Mouse (Mus musculus) CD4-positive, CD25-positive, alpha-beta regulatory T cell, adult 2 months (primary cell): ENCODE data around the gene Dock10.

ENCODE experiments used
- DNase-seq: peaks from one replicate; pipeline ENCODE4 v3.0.0-alpha.2; 2012; ENCODE audit warnings: low read depth, low spot score

Gene Dock10

DNA sequence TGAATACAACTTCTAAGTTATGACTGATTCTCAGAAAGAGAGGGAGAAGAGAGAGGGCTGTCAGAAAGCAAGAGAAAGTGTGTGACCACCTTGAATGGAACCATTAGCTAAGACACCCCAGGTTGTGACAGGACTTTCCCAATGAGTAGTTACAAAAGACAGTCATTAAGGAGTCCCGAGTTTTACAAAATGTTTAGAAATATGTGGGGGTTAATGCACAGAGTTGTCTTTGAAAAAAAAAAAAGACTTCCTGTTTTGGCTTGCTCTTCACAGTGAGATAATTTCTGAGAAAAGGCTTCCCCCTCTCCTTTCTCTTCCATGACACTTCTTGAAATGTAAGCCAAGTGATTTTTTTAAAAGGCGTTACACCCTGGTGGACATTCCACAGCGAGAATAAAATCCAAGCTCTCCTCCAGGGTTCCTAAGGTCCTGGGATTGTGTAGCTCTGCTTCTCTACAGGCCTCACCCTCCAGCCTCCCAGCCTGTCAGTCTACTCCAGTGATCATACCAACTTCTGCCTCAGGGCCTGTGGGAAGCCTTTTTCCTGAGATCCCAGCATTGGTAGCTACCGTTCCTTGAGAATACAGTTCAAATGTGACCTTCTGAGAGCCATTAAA, 144.8 kb downstream of the Dock10 start:
- DNase-seq, result no peak

DNA sequence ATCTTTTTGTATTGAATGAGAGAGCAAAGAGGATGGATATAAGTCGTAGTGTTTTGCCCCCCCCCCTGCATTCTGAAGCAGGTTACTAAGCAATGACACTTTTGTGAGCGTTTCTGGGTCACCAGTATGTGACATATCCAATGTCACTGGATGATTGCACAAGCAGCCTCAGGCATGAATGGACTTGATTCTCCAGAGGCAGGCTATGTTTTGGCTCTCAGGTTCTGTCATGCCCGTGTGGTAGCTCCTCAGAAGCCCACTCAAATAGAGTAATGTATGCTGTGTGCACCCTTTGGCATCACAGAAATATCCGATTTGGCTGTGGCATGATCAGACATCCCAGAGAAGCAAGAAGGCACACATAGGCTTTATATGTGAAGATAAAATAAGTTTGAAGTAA, 150.8 kb downstream of the Dock10 start:
- no peak for DNase-seq

DNA sequence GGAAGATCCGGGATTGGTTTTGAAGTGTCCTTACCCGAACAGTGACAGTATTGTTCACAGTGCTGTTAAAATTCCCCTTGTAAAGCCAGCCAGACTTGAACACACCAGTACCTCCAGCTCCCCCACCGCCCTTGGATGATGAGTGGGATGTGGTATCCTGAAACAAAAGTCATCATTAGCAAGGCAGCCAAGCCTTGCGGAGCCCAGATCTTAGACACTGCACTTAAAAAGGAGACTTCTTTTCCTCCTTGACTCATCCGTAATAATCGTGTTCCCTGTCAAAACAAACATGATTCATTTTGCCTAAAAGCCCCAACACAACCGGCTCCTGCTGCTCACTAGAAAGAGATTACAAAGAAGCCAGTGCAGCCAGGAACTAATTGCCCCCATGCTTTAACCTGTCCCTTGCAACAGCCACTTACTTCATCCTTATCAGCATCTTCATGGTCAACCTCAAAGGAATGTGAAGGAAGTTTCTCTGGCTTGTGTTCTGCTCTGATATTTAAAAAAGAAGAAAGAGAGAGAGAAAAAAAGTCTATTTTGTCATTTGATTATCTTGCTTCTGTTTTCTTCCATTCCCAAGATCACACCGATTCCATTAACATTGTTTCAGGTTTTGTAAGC, 152.1 kb downstream of the Dock10 start:
- DNase-seq, result no peak

DNA sequence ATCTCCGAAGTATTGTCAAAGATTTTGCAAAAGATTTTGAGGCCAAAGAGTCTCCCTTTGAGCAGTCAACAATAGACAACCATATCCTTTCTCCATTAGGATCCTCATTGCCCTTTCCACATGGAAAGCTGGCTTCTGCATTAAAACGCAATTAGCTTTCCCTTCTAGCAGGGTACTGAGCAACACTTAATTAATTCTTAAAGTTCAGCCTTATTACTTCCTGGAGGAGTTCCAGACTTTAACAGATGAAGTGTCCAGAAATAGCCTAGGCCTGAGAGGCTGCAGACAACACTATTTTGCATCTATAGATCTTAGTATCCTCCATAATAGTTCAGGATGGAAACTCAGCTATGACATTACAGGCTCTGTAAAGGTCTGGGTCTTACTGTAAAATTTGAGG, 154.0 kb downstream of the Dock10 start:
- no peak for DNase-seq

DNA sequence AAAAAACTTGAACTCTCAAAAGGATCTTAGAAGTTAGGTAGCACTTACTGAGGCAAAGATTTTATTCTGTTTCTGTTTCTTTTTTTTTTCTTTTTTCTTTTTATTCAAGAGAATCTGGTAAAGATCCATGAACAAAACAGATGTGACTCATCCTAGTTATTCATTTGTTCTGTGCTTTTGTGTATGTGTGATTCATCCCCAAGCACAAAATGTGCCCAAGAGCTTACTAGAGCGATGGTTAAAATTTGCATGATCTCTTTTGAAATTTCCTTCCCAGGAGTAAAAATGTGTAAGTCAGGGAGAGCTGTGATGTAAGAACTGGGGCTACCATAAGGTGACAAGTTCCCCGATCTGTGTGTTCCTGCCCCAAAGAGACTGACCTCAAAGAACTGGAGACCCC, 155.2 kb downstream of the Dock10 start:
- no peak for DNase-seq

DNA sequence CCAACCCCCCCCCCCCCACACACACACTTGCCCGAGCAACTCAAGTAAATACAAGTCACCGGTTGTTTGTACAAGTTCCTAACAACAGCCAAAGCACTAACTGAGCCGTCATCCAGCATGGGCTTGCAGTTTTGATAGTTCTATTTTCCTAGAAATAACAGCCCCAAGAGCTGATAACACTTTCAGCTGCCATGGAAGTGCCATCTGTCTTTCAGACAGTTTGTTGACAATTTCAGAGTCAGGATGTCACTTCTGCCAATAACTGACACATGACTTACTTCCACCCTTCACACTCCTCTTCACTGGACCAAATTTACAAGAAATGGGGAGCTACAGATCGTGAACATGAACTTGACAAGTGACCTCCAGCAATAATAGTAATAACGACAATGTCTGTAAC, 175.0 kb downstream of the Dock10 start:
- DNase-seq, result no peak

DNA sequence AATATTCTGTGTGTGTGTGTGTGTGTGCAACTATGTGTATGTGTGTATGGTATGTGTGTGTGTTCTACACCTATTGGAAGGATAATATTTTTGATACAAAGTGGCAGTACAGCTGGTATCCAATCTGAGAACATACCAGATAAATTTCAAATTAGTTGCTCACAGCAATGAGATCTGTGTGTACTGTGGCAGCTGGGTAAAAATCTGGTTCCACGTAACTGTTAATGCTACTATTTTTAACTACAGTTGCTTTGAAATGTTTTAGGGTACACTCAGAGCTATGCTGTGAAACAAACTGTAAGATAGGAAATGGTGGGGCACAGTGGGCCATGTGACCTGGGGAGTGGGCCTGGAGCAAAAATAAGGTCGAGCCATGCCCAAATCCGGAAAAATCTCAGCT, 176.1 kb downstream of the Dock10 start:
- no peak for DNase-seq

DNA sequence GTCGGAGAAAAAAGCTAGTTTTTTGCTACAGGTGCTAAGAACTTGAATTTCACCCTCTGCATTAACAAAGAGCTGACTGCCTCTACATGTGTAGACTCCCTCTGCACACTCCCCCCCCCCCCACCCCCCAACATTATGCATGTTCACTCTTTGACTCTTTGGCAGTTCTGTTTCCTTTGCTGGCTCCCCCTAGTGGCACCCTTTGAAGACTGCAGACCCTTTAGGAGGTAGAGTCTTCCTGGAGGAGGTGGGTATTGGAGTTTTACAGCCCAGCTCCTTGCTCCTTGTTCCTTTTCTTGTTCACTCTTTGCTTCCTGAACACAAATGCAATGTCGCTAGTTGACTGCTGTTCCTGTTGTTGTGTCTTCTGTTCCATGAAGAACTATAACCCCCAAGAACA, 181.4 kb downstream of the Dock10 start:
- peak; percentile 73 for DNase-seq

DNA sequence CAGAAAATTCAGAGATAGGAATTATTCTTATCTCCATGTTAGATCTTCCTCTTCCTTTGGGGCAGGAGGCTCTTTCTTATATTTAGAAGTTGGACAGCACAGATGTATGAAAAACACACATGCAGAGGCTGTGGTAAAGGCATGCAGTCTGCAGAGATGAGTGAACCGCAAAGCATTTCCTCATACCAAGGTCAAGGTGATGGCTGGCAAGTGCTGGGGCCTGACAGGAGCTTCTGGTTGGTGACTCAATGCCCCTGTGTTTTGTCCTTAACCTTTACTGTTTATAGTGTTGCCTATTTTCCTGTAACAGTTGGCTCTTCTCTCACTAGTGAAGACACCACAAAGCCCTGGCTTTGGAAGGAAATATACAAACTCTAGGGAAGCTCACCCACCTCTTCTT, 201.9 kb downstream of the Dock10 start:
- DNase-seq, result no peak

DNA sequence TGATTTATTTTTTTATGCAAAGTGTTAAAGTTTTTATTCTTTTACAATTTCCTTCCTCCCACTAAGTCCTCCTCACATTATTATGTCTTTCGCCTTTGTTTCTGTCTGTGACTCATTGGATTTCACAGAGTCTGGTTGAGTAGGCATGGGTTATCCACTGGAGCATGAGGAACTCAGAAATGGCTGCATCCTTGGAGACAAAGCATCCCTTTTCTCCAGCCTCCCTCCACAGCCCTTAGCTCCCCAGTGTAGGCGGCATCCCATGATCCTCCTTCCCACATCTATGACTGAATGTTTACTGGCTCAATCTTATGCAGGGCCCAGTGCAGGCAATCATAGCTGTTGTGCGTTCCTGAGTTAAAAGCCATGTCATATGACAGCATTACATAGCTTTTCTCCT, 216.8 kb downstream of the Dock10 start:
- no peak for DNase-seq

DNA sequence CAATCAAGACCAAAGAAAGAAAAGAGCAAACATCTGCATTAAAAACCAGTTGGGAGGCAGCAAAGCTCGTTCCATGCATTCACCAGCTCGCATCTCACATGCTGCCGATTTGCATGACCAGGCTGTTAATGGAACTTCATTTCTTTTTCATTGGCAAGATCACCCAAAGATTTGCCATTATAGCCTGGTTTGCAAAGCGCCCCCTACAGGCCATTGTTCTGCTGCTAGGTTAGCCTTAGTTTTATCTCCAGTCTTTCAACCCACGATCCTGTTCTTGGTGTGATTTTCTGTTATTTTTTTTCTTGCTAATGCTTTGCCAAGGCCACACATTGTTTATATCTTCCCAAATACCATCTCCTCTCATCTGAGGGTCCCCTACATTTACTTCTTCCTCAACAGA, 236.1 kb downstream of the Dock10 start:
- DNase-seq, result peak; percentile 64

DNA sequence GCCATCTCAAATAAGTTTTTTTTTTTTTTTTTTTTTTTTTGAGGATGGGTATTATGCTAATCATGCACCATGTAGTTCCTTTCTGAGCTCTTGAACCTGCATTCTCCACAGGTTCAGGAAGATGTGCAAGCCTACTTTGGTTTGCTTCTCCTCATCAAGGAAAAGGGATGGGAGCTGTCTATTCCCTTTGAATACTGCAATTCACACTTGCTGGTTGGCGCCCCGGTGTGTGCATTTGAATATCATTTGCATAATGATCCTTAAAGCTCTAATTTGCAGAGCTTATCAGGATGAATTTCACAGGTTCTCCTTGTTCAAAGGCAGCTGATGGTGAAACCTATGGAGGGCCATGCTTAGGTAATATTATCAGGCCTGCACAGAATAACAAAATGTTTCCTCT, 237.9 kb downstream of the Dock10 start:
- DNase-seq, result no peak

DNA sequence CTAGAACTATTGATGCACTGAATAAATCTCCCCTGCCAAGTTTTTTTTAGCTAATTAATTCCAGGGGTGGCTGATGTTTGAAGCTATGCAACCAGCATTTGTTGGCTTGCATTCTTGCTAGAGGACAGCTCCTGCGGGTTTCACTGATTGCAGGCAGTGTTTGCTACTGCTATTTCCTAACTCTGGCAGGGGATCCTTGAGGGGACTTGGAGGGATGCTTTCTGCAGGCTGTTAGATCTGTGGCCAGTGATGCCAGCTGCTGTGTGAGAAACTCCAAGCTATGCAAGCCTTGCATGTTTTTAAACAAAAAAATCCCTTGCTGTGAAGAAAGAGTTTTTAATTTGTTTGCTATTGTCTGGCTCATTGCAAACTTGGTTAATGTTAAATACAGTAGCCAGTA, 238.4 kb downstream of the Dock10 start:
- no peak for DNase-seq

DNA sequence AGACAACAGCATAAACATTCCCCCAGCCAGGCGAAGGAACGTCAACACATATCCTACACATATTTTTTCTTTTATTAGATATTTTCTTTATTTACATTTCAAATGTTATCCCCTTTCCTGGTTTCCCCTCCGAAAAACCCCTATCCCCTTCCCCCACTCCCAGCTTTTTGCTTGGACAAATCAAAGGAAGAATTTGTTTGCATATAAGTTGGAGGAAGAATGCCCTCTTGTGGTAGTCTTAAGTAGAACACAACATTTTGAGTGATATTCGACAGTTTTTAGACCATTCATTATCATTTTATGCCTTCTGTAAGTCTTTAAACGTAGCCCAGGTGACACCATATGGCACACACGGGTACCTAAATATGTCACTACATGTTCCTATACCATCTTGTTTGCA, 242.5 kb downstream of the Dock10 start:
- peak; percentile 46 for DNase-seq

DNA sequence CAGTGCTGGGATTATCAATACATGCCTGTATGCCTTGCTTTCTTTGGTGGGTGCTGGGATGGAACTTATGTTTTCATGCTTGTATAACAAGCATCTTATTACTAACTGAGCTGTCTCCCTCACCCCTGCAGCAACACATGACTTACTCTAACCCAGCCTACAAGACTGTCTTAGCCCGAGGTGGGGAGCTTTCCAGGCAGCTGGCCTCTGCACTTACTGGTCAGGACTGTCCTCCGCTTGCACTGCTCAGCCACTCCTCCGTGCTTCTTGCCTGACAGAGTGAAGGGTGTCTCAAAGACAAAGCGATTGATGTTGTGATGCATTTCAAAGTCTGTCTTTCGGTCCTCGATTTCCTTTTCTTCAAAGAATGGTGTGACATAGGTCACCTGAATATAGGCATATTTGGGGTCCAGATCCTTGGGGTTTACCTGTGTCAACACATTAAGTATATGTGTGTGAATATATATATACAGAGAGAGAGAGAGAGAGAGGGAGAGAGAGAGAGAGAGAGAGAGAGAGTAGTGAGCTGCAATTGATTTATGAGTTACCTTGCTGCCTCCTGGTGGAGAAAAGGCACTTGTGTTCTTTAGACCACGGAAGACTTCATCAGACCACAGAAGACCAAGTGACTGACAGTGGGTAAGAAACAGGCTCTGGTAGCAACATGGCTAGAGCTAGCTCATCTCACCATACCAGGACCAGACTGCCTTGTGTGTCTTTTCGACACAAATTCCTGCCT, 245.9 kb downstream of the Dock10 start:
- peak; percentile 56 for DNase-seq

DNA sequence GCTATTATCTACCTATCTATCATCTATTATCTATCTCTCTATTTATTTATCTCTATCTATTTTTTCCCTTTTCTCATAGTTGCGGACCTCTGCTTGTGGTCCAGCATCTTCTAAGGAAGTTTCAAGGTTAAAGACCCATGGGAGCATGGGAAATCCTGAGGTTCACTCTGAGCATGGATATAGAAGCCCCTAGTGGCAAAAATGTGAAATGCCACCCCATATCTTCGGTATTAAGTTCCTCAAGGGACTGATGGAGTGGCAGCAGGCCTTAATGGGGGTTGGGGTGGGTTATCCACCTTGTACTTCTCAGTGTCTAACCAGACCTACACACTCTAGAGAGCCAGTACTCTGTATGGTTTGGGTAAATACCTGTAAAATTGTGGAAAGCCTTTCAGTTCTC, 253.6 kb downstream of the Dock10 start:
- DNase-seq, result peak; percentile 49

DNA sequence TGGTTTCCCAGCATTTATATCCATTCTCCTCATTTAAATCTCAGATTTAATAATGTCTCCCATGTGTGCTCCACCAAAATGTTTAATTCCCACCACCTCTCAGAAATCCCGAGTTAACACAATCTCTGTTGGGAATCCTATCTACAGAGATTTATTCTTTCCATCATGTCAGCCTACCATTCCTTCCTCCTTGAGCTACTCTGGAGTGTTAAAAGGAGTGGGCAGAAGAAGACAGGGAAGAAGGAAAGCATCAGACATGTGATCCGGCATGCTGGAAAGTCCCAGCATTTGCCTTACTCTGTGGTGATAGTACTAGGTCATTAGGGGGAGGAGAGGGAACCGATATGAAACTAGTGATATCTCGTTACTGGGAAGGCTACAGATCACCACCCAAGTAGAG, 254.2 kb downstream of the Dock10 start:
- DNase-seq, result no peak

DNA sequence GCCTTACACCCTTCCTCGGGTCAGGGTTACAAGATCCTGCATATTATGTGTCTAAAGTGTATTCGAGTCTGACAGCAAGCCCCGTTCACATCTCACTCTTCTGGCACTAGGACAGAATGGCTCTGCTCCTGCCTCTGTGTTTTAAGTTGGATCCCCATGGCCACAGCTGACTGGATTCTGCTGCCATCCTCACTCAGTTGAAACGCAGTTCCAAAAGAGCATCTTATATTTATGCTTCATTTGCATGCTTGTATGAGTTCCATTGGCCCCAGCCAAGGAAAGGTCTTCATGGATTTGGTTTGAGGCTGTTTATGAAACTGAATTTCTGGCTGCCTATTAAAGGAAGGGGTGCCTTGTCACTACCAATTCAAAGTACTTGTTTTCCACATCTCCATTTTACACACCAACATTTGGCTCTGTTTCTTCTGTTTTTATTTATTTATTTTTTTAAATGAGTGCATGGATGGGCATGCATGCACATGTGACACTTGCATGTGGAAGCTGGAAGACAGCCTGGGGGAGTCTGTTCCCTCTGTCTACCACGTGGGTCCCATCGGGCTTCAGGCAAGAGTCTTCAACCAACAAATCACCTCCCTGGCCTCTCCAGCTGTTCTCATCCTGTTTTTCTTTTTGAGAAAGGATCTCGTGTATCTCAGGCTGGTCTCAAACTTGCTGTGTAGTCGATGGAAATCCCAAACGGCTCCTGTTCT, 255.7 kb downstream of the Dock10 start:
- no peak for DNase-seq

DNA sequence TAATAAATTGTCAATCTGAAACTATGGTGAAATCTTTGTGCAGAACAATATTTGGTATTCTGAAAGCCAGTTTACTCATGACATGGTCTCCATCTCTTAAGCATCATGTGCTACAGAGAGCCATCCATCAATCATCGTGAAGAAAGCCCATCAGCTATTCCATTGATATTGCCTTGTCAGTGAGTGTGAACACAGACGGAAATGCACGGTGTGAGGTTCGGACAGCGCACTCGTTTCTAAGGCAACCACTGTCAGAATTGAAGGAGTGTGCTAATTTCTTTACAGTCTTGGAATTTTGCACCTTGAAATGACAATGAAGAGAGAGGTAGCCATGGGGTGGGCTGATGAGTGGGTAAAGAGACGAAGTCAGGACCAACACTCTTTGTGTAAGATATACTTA, 259.1 kb downstream of the Dock10 start:
- no peak for DNase-seq

DNA sequence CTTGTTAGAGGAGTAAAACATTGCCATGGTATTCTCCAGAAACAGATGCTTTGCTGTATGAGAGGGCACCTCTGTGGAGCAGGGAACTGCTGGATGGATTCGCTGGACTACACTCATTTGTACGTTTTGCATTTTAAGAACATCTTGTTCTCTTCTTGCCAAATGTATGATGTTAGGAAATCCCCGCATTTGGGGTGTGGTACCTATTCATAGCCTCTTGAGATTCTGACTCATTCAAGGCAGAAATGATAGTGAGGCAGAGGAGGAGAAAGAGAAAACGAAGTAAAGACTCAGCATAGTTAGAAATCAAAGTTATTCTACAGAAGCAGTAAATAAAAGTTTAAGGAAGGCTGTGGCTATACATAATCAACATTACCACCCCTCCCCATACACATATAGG, 262.0 kb downstream of the Dock10 start:
- peak; percentile 21 for DNase-seq

DNA sequence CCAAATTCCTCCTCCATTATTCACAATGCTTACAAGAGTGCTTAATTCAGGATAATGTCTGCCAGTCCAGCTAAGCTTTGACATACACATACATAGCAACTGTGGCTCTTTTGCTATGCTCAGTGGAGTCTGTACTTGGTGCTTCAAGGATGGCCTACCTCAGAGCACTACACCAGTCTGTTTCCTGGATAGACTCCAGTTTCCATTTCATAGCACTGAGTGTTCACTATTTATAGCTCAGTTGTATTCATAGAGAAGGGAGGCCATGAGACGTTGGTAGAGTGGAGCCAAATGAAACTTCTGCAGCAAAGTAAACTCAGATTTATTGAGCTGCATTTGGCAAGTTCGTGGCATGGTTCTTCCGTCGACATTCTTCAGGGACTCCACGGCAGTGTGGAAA, 274.9 kb downstream of the Dock10 start:
- no peak for DNase-seq

DNA sequence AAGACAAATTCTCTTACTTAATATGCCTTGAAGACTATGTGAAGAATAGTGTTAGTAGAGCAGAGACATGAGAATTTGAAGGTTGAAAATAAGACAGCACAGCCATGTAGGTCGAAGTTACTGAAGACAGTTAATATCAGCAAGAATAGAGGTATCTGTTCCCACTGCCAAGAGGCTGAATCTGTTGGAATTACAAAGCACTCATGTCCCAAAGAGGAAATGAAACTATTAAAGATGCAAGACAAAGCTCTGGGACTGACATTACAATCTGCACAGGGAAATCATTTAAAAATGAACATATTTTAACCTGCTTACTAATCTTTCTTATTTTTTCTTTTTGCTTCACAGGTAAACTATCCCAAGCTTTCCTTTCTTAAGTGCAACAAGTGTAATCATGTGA, 283.4 kb downstream of the Dock10 start:
- DNase-seq, result no peak

DNA sequence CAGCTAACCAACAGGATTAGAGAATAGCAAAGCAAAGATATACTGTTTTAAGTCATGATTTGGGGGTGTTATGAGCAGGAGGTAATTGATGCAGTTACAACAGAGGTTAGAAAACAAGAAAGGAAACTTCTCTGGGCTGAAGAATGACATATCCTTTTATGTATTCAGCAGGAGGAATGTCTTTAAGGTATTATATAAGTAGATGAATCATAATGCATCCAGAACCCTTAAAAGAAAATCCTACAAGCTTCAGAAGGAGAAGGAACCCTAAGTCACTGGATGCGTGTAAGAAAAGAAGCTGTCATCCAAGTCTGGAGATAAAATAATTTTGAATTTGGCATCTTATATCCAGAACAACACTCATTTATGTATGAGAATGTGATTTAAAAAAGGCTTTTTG, 285.9 kb downstream of the Dock10 start:
- DNase-seq, result no peak
